Mouse (Mus musculus): ENCODE measurements at regions not wholly inside any gene's neighbourhood (a gene's known extent, or its start where the extent isn't known, plus 50 kb on each side); places are given as distances from the start of the nearest gene placed in this dataset.

GRCm38 (mm10) chr6:84456803-84457202 lies 136.9 kb downstream of the Cyp26b1 start:
- H3K9me3 ChIP-seq (ENCODE audit: control insufficient read depth, low read length): no peaks in the 10 kb centered on the region
- no peak overlapping the region for H3K4me2 ChIP-seq (ENCODE audit: low read length)
- no peaks in the 10 kb centered on the region for H3K27me3 ChIP-seq (replicated peaks; ENCODE audit: control insufficient read depth, insufficient read depth, low read length)
- no peak overlapping the region for H3K27ac ChIP-seq (ENCODE audit: low read length)
- H3K9ac ChIP-seq (replicated peaks; ENCODE audit: low read depth, low read length): no peak overlapping the region
- no peak overlapping the region for H3K4me3 ChIP-seq (replicated peaks; ENCODE audit: low read length)
- no peaks in the 10 kb centered on the region for H3K36me3 ChIP-seq (ENCODE audit: control insufficient read depth, insufficient read depth)
- ATAC-seq: no peak
- H3K4me1 ChIP-seq (replicated peaks; ENCODE audit: control insufficient read depth, insufficient read depth, low read length): no peaks in the 10 kb centered on the region
- WGBS: 90% methylated on average over 3 of the region's 3 CpGs

GRCm38 (mm10) chr6:84445093-84445492 lies 148.6 kb downstream of the Cyp26b1 start:
- WGBS: 55% methylated on average over 4 of the region's 4 CpGs
- Histone ChIP-seq H3K27me3 (replicated peaks; ENCODE audit: control insufficient read depth, insufficient read depth, low read length) (no peaks in the 10 kb centered on the region), H3K9me3 (ENCODE audit: control insufficient read depth, low read length) (no peaks in the 10 kb centered on the region), H3K4me3 (replicated peaks; ENCODE audit: low read length) (no peak overlapping the region), H3K27ac (ENCODE audit: low read length) (no peak overlapping the region), H3K4me2 (ENCODE audit: low read length) (no peak overlapping the region), H3K4me1 (replicated peaks; ENCODE audit: control insufficient read depth, insufficient read depth, low read length) (peaks cover 5% of the 10 kb centered on the region; the same call in 1 of the 2 replicates), H3K36me3 (ENCODE audit: control insufficient read depth, insufficient read depth) (no peaks in the 10 kb centered on the region), H3K9ac (replicated peaks; ENCODE audit: low read depth, low read length) (no peak overlapping the region)
- peak; percentile 26; the same call in 1 of the 2 replicates for ATAC-seq

GRCm38 (mm10) chr6:84442667-84443066 lies 151.0 kb downstream of the Cyp26b1 start:
- no peaks in the 10 kb centered on the region for H3K36me3 ChIP-seq (ENCODE audit: control insufficient read depth, insufficient read depth)
- H3K4me1 ChIP-seq (replicated peaks; ENCODE audit: control insufficient read depth, insufficient read depth, low read length): peaks cover 5% of the 10 kb centered on the region; the same call in 1 of the 2 replicates
- no peak overlapping the region for H3K9ac ChIP-seq (replicated peaks; ENCODE audit: low read depth, low read length)
- no peaks in the 10 kb centered on the region for H3K27me3 ChIP-seq (replicated peaks; ENCODE audit: control insufficient read depth, insufficient read depth, low read length)
- no peak overlapping the region for H3K4me2 ChIP-seq (ENCODE audit: low read length)
- no peaks in the 10 kb centered on the region for H3K9me3 ChIP-seq (ENCODE audit: control insufficient read depth, low read length)
- 52% methylated on average over 1 of the region's 1 CpGs for WGBS
- no peak overlapping the region for H3K27ac ChIP-seq (ENCODE audit: low read length)
- no peak overlapping the region for H3K4me3 ChIP-seq (replicated peaks; ENCODE audit: low read length)
- ATAC-seq: no peak

- Histone ChIP-seq H3K4me3 (replicated peaks; ENCODE audit: low read length) (no peak overlapping the region), H3K4me2 (ENCODE audit: low read length) (no peak overlapping the region), H3K9me3 (ENCODE audit: control insufficient read depth, low read length) (no peaks in the 10 kb centered on the region), H3K36me3 (ENCODE audit: control insufficient read depth, insufficient read depth) (no peaks in the 10 kb centered on the region), H3K27ac (ENCODE audit: low read length) (no peak overlapping the region), H3K9ac (replicated peaks; ENCODE audit: low read depth, low read length) (no peak overlapping the region), H3K4me1 (replicated peaks; ENCODE audit: control insufficient read depth, insufficient read depth, low read length) (peaks cover 5% of the 10 kb centered on the region; the same call in 1 of the 2 replicates), H3K27me3 (replicated peaks; ENCODE audit: control insufficient read depth, insufficient read depth, low read length) (no peaks in the 10 kb centered on the region)
- no peak for ATAC-seq
- WGBS: 48% methylated on average over 5 of the region's 5 CpGs
These were observed 151.8 kb downstream of the Cyp26b1 start for GRCm38 (mm10) chr6:84441721-84442480.

GRCm38 (mm10) chr6:84436716-84437115 lies 157.0 kb downstream of the Cyp26b1 start:
- Histone ChIP-seq H3K27me3 (replicated peaks; ENCODE audit: control insufficient read depth, insufficient read depth, low read length) (no peaks in the 10 kb centered on the region), H3K9me3 (ENCODE audit: control insufficient read depth, low read length) (no peaks in the 10 kb centered on the region)

GRCm38 (mm10) chr6:84434532-84434931 lies 159.2 kb downstream of the Cyp26b1 start:
- Histone ChIP-seq H3K9me3 (ENCODE audit: control insufficient read depth, low read length) (no peaks in the 10 kb centered on the region), H3K4me3 (replicated peaks; ENCODE audit: low read length) (no peak overlapping the region), H3K27me3 (replicated peaks; ENCODE audit: control insufficient read depth, insufficient read depth, low read length) (no peaks in the 10 kb centered on the region), H3K9ac (replicated peaks; ENCODE audit: low read depth, low read length) (no peak overlapping the region), H3K4me1 (replicated peaks; ENCODE audit: control insufficient read depth, insufficient read depth, low read length) (no peaks in the 10 kb centered on the region), H3K36me3 (ENCODE audit: control insufficient read depth, insufficient read depth) (no peaks in the 10 kb centered on the region), H3K27ac (ENCODE audit: low read length) (no peak overlapping the region), H3K4me2 (ENCODE audit: low read length) (no peak overlapping the region)
- ATAC-seq: no peak
- WGBS: 89% methylated on average over 6 of the region's 6 CpGs

More at GRCm38 (mm10) chr6:84436716-84437115, 157.0 kb downstream of the Cyp26b1 start:
- no peak overlapping the region for H3K4me3 ChIP-seq (replicated peaks; ENCODE audit: low read length)
- ATAC-seq: no peak
- no peak overlapping the region for H3K27ac ChIP-seq (ENCODE audit: low read length)
- no peaks in the 10 kb centered on the region for H3K4me1 ChIP-seq (replicated peaks; ENCODE audit: control insufficient read depth, insufficient read depth, low read length)
- no peak overlapping the region for H3K9ac ChIP-seq (replicated peaks; ENCODE audit: low read depth, low read length)
- 80% methylated on average over 1 of the region's 1 CpGs for WGBS
- no peaks in the 10 kb centered on the region for H3K36me3 ChIP-seq (ENCODE audit: control insufficient read depth, insufficient read depth)
- no peak overlapping the region for H3K4me2 ChIP-seq (ENCODE audit: low read length)

- Histone ChIP-seq H3K27ac (ENCODE audit: low read length) (no peak overlapping the region), H3K4me2 (ENCODE audit: low read length) (no peak overlapping the region), H3K9me3 (ENCODE audit: control insufficient read depth, low read length) (no peaks in the 10 kb centered on the region), H3K27me3 (replicated peaks; ENCODE audit: control insufficient read depth, insufficient read depth, low read length) (no peaks in the 10 kb centered on the region), H3K4me3 (replicated peaks; ENCODE audit: low read length) (no peak overlapping the region), H3K4me1 (replicated peaks; ENCODE audit: control insufficient read depth, insufficient read depth, low read length) (0 out of 2 replicates have a peak, but pooled peaks cover 3% of the 10 kb centered on the region), H3K9ac (replicated peaks; ENCODE audit: low read depth, low read length) (no peak overlapping the region), H3K36me3 (ENCODE audit: control insufficient read depth, insufficient read depth) (no peaks in the 10 kb centered on the region)
- 86% methylated on average over 2 of the region's 2 CpGs for WGBS
- no peak for ATAC-seq
These were observed 162.1 kb downstream of the Cyp26b1 start for GRCm38 (mm10) chr6:84431622-84431955.

- Histone ChIP-seq H3K4me1 (replicated peaks; ENCODE audit: control insufficient read depth, insufficient read depth, low read length) (0 out of 2 replicates have a peak, but pooled peaks cover 3% of the 10 kb centered on the region), H3K4me2 (ENCODE audit: low read length) (no peak overlapping the region), H3K9ac (replicated peaks; ENCODE audit: low read depth, low read length) (no peak overlapping the region), H3K4me3 (replicated peaks; ENCODE audit: low read length) (no peak overlapping the region), H3K36me3 (ENCODE audit: control insufficient read depth, insufficient read depth) (no peaks in the 10 kb centered on the region), H3K9me3 (ENCODE audit: control insufficient read depth, low read length) (no peaks in the 10 kb centered on the region), H3K27ac (ENCODE audit: low read length) (no peak overlapping the region), H3K27me3 (replicated peaks; ENCODE audit: control insufficient read depth, insufficient read depth, low read length) (no peaks in the 10 kb centered on the region)
- peak; percentile 43; the same call in 1 of the 2 replicates for ATAC-seq
- WGBS: 61% methylated on average over 12 of the region's 12 CpGs
These were observed 162.6 kb downstream of the Cyp26b1 start for GRCm38 (mm10) chr6:84430925-84431621.

GRCm38 (mm10) chr6:84430146-84430545 lies 163.6 kb downstream of the Cyp26b1 start:
- Histone ChIP-seq H3K36me3 (ENCODE audit: control insufficient read depth, insufficient read depth) (no peaks in the 10 kb centered on the region), H3K4me3 (replicated peaks; ENCODE audit: low read length) (no peak overlapping the region), H3K27ac (ENCODE audit: low read length) (no peak overlapping the region), H3K4me1 (replicated peaks; ENCODE audit: control insufficient read depth, insufficient read depth, low read length) (0 out of 2 replicates have a peak, but pooled peaks cover 3% of the 10 kb centered on the region), H3K4me2 (ENCODE audit: low read length) (no peak overlapping the region), H3K9me3 (ENCODE audit: control insufficient read depth, low read length) (no peaks in the 10 kb centered on the region), H3K27me3 (replicated peaks; ENCODE audit: control insufficient read depth, insufficient read depth, low read length) (no peaks in the 10 kb centered on the region), H3K9ac (replicated peaks; ENCODE audit: low read depth, low read length) (no peak overlapping the region)
- WGBS: 36% methylated on average over 4 of the region's 4 CpGs
- ATAC-seq: no peak
